Mouse (Mus musculus) gastrocnemius, adult 2 months (tissue): Measurements from ENCODE around the gene Pigc. TPM values are rescaled to one million over a fixed set of nuclear protein-coding genes. Genes with fewer than 3 reads are reported as not detected.

Experiments used
- DNase-seq: peaks from one replicate; pipeline ENCODE4 v3.0.0; 2022
- H3K27ac ChIP-seq: fragments of 200-600 bp; 2 replicates; pipeline ENCODE4 v1.8.1; 2022; ENCODE audit warnings: mild to moderate bottlenecking
- H3K4me3 ChIP-seq: fragments of 200-600 bp; 2 replicates; pipeline ENCODE4 v1.8.1; 2022; ENCODE audit warnings: mild to moderate bottlenecking, moderate library complexity
- CTCF ChIP-seq: fragments of 200-600 bp; IDR thresholded peaks from 2 replicates; pipeline ENCODE4 v1.8.1; 2022; ENCODE audit warnings: antibody characterized with exemption, mild to moderate bottlenecking, moderate library complexity
- intact Hi-C: fragments of 180-260 bp; cut with DNase I; formaldehyde crosslinking; loops from one replicate; pipeline ENCODE4 v1.15.1; 2025
- long read RNA-seq, 2 experiments: library from polyadenylated mRNA; stranded (forward); transcript quantifications; one replicate each; pipeline ENCODE4 v2.0.0; 2021
- total RNA-seq, 2 experiments: library from RNA; stranded (reverse); gene quantifications; 2 replicates each; pipeline ENCODE4 v1.2.3; 2021

Gene Pigc
- total RNA-seq: 10 to 100 TPM; 14.4 to 15.6 TPM
- long read RNA-seq, experiment 1, full-length matches to known transcripts: 13 of 14 reads
- long read RNA-seq, experiment 1, partial matches to known transcripts: 0 of 14 reads
- long read RNA-seq, experiment 1, other reads (novel, unspliced or antisense): 1 of 14 reads
- long read RNA-seq, experiment 2, full-length matches to known transcripts: 11 of 13 reads
- long read RNA-seq, experiment 2, partial matches to known transcripts: 0 of 13 reads
- long read RNA-seq, experiment 2, other reads (novel, unspliced or antisense): 2 of 13 reads

GRCm38 (mm10) chr1:161968589-161969407 lies at the start of gene Pigc:
TSS of gene Pigc (plus strand) at chr1:161969186.
- Histone ChIP-seq H3K4me3 (peak within 1 kb of the TSS; percentile 96), H3K27ac (peak within 1 kb of the TSS; percentile 95)
- peak; percentile 89 for TF ChIP-seq CTCF
- intact Hi-C loops: loop anchor here (5.0 kb wide), 1 partner anchor 91 kb away; the partner anchor contains the start of gene Suco
- DNase-seq: peak; percentile 96

GRCm38 (mm10) chr1:161919594-161919993 lies 49.4 kb upstream of the Pigc start:
- no peak for TF ChIP-seq CTCF
- DNase-seq: no peak
- Histone ChIP-seq H3K27ac (no peak overlapping the region), H3K4me3 (no peak overlapping the region)
- intact Hi-C loops: no loop called here

- no peak for TF ChIP-seq CTCF
- H3K27ac ChIP-seq: no peak overlapping the region
Observed at GRCm38 (mm10) chr1:161920475-161921454, 48.2 kb upstream of the Pigc start.

GRCm38 (mm10) chr1:161921928-161922327 lies 47.1 kb upstream of the Pigc start:
- intact Hi-C loops: no loop called here
- Histone ChIP-seq H3K4me3 (no peak overlapping the region), H3K27ac (no peak overlapping the region)
- DNase-seq: no peak
- no peak for TF ChIP-seq CTCF

More at GRCm38 (mm10) chr1:161920475-161921454, 48.2 kb upstream of the Pigc start:
- no peak overlapping the region for H3K4me3 ChIP-seq
- intact Hi-C loops: no loop called here
- no peak for DNase-seq

- TF ChIP-seq CTCF: no peak
- intact Hi-C loops: no loop called here
- H3K27ac ChIP-seq: no peak overlapping the region
- no peak overlapping the region for H3K4me3 ChIP-seq
- no peak for DNase-seq
Observed at GRCm38 (mm10) chr1:161924321-161924720, 44.7 kb upstream of the Pigc start.

GRCm38 (mm10) chr1:161925281-161925805 lies 43.6 kb upstream of the Pigc start:
- Histone ChIP-seq H3K27ac (no peak overlapping the region), H3K4me3 (no peak overlapping the region)
- DNase-seq: peak; percentile 26
- TF ChIP-seq CTCF: no peak
- intact Hi-C loops: no loop called here

GRCm38 (mm10) chr1:161927976-161928375 lies 41.0 kb upstream of the Pigc start:
- no peak for DNase-seq
- Histone ChIP-seq H3K27ac (no peak overlapping the region), H3K4me3 (no peak overlapping the region)
- intact Hi-C loops: no loop called here
- no peak for TF ChIP-seq CTCF

- no peak overlapping the region for H3K4me3 ChIP-seq
- no peak overlapping the region for H3K27ac ChIP-seq
- TF ChIP-seq CTCF: no peak
- DNase-seq: no peak
- intact Hi-C loops: no loop called here
Observed at GRCm38 (mm10) chr1:161931313-161931712, 37.7 kb upstream of the Pigc start.

- intact Hi-C loops: no loop called here
- no peak for DNase-seq
Observed at GRCm38 (mm10) chr1:161931817-161932216, 37.2 kb upstream of the Pigc start.

GRCm38 (mm10) chr1:161932286-161932685 lies 36.7 kb upstream of the Pigc start:
- DNase-seq: no peak
- Histone ChIP-seq H3K4me3 (no peak overlapping the region), H3K27ac (no peak overlapping the region)
- TF ChIP-seq CTCF: no peak
- intact Hi-C loops: no loop called here

More at GRCm38 (mm10) chr1:161931817-161932216, 37.2 kb upstream of the Pigc start:
- TF ChIP-seq CTCF: no peak
- H3K27ac ChIP-seq: no peak overlapping the region
- H3K4me3 ChIP-seq: no peak overlapping the region

- H3K27ac ChIP-seq: no peak overlapping the region
- H3K4me3 ChIP-seq: no peak overlapping the region
- DNase-seq: no peak
- TF ChIP-seq CTCF: no peak
- intact Hi-C loops: no loop called here
Observed at GRCm38 (mm10) chr1:161942082-161942481, 26.9 kb upstream of the Pigc start.
